Comparison of ENCODE assay signal across 8 mouse cellular contexts in the genomic region with DNA sequence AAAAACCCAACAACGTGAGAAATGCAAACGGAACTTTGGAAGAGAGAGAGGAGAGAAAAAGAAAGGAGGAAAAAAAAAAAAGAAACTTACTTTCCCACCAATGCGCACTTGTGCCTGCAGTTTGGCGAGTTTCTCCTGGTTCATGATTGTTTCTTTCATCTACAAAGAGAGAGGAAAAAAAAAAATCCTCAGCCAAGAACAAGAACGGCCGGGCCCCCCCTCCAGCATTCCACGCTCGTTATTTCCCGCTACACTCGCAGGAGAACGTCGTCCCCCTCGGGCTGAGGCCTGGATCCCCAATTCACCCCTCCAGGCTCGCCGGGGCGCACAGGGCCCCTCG. TPM values are rescaled to one million over a fixed set of nuclear protein-coding genes. Genes with fewer than 3 reads are reported as not detected.
A peak's percentile ranks its signal among the peaks of the same experiment; 100 is the strongest.
DNase-seq lines count a peak whose midpoint lies in the region; ATAC-seq and TF ChIP-seq lines count a peak whose summit lies in the region.

No protein-coding gene starts in this region.

- peak overlapping the region; percentile 94 for H3K4me3 ChIP-seq in lung, adult 2 months (replicated peaks; ENCODE audit: extremely low read depth, low read depth, low read length)
- H3K4me3 ChIP-seq in embryonic facial prominence, embryonic 10.5 days = peak overlapping the region; percentile 100
- peak overlapping the region; percentile 93 for H3K4me3 ChIP-seq in intestine, embryonic 14.5 days (ENCODE audit: low read depth, low read length)
- peak overlapping the region; percentile 85 for H3K4me3 ChIP-seq in neural tube, embryonic 12.5 days

- no peaks in the 10 kb centered on the region for H3K27me3 ChIP-seq in embryonic facial prominence, embryonic 10.5 days (replicated peaks; ENCODE audit: low read depth, poor library complexity, severe bottlenecking)
- H3K27me3 ChIP-seq in intestine, embryonic 14.5 days (replicated peaks; ENCODE audit: control insufficient read depth, insufficient read depth, low read length) = no peaks in the 10 kb centered on the region
- no peaks in the 10 kb centered on the region for H3K27me3 ChIP-seq in neural tube, embryonic 12.5 days (replicated peaks)

- peak overlapping the region; percentile 98 for H3K27ac ChIP-seq in embryonic facial prominence, embryonic 10.5 days (replicated peaks)
- H3K27ac ChIP-seq in intestine, embryonic 14.5 days (ENCODE audit: low read depth) = peak overlapping the region; percentile 91
- peak overlapping the region; percentile 67; the same call in 1 of the 2 replicates for H3K27ac ChIP-seq in neural tube, embryonic 12.5 days

- H3K9ac ChIP-seq in intestine, embryonic 14.5 days (ENCODE audit: low read length) = peak overlapping the region; percentile 97
- H3K9ac ChIP-seq in neural tube, embryonic 12.5 days = peak overlapping the region; percentile 94

- intact Hi-C loops in gastrocnemius, postnatal 36 days (cut with DNase I) = loop anchor here (5.0 kb wide), 1 partner anchor 54 kb away; a partner anchor contains a TSS

- no peak for TF ChIP-seq CTCF in lung, adult 2 months (IDR thresholded peaks at IDR 0.05; ENCODE audit: insufficient read depth, low read length)

- no peak for TF ChIP-seq POLR2A in lung, adult 2 months (IDR thresholded peaks at IDR 0.05; ENCODE audit: borderline replicate concordance, extremely low read depth, low read depth, low read length)

- H3K4me1 ChIP-seq in lung, adult 2 months (ENCODE audit: control insufficient read depth, insufficient read depth, low read length) = peaks cover 20% of the 10 kb centered on the region
- H3K4me1 ChIP-seq in embryonic facial prominence, embryonic 10.5 days = peaks cover 16% of the 10 kb centered on the region
- H3K4me1 ChIP-seq in intestine, embryonic 14.5 days (replicated peaks; ENCODE audit: control insufficient read depth, insufficient read depth, low read length) = peaks cover 11% of the 10 kb centered on the region
- H3K4me1 ChIP-seq in neural tube, embryonic 12.5 days = peaks cover 12% of the 10 kb centered on the region

- WGBS in lung, adult 2 months = under 1% methylated on average over 17 of the region's 17 CpGs
- under 1% methylated on average over 17 of the region's 17 CpGs for WGBS in embryonic facial prominence, embryonic 10.5 days
- 1% methylated on average over 16 of the region's 17 CpGs for WGBS in intestine, embryonic 14.5 days
- whole genome bisulfite sequencing in neural tube, embryonic 12.5 days = 0% methylated on average over 17 of the region's 17 CpGs

- H3K9me3 ChIP-seq in embryonic facial prominence, embryonic 10.5 days = no peaks in the 10 kb centered on the region
- no peaks in the 10 kb centered on the region for H3K9me3 ChIP-seq in intestine, embryonic 14.5 days (ENCODE audit: control insufficient read depth, low read length)
- no peaks in the 10 kb centered on the region for H3K9me3 ChIP-seq in neural tube, embryonic 12.5 days

- H3K4me2 ChIP-seq in intestine, embryonic 14.5 days (ENCODE audit: low read length) = peak overlapping the region; percentile 87
- peak overlapping the region; percentile 73 for H3K4me2 ChIP-seq in neural tube, embryonic 12.5 days (replicated peaks)

- no peak for DNase-seq in lung, adult 2 months
- no peak for DNase-seq in lung, postnatal 14 days
- DNase-seq in embryonic facial prominence, embryonic 10.5 days (ENCODE audit: low spot score) = no peak
- DNase-seq in intestine, embryonic 14.5 days (ENCODE audit: low spot score) = no peak
- no peak for DNase-seq in gastrocnemius, postnatal 36 days
- DNase-seq in layer of hippocampus, postnatal 25 days (ENCODE audit: extremely low spot score in 1 of 2, low spot score in 1 of 2) = no peak
- DNase-seq in T-cell, adult 2 months (ENCODE audit: low spot score) = no peak

- H3K36me3 ChIP-seq in embryonic facial prominence, embryonic 10.5 days (replicated peaks) = peaks cover 44% of the 10 kb centered on the region
- H3K36me3 ChIP-seq in intestine, embryonic 14.5 days (ENCODE audit: control insufficient read depth, insufficient read depth, low read length) = peaks cover 35% of the 10 kb centered on the region
- H3K36me3 ChIP-seq in neural tube, embryonic 12.5 days = peaks cover 28% of the 10 kb centered on the region

- ATAC-seq in intestine, embryonic 14.5 days (replicated peaks; ENCODE audit: low FRiP score, low TSS enrichment, low read depth) = no peak
- no peak for ATAC-seq in neural tube, embryonic 12.5 days (ENCODE audit: low FRiP score, low read depth)

RNA-seq across cellular contexts. Expression of a gene that starts 0.7 kb away (rescaled TPM):
- polyA plus RNA-seq in lung, adult 2 months (2012; rRNA removed) = 119 and 162 TPM in 2 replicates
- polyA plus RNA-seq in embryonic facial prominence, embryonic 10.5 days (2016; fragmentation: Nextera tagmentation; extraction: Ambion mirVana) = 764 and 773 TPM in 2 replicates
- polyA plus RNA-seq in intestine, embryonic 14.5 days (2014; fragmentation: Nextera tagmentation; extraction: Ambion mirVana) = 708 and 729 TPM in 2 replicates
- polyA plus RNA-seq in neural tube, embryonic 12.5 days (2016; fragmentation: Nextera tagmentation; extraction: Ambion mirVana) = 648 and 669 TPM in 2 replicates
- total RNA-seq in gastrocnemius, postnatal 36 days (2021) = 100 to 1,000 TPM; 186 to 222 TPM
- 100 to 1,000 TPM; 196 to 221 TPM for total RNA-seq in layer of hippocampus, postnatal 25 days (2021)

RNA-seq across cellular contexts. Expression of a gene that starts 36.4 kb away (rescaled TPM):
- 0.28 TPM in 1 of 2 replicates, not detected in the other for polyA plus RNA-seq in lung, adult 2 months (2012; rRNA removed)
- not detected in 2 replicates for polyA plus RNA-seq in embryonic facial prominence, embryonic 10.5 days (2016; fragmentation: Nextera tagmentation; extraction: Ambion mirVana)
- polyA plus RNA-seq in intestine, embryonic 14.5 days (2014; fragmentation: Nextera tagmentation; extraction: Ambion mirVana) = not detected in 2 replicates
- polyA plus RNA-seq in neural tube, embryonic 12.5 days (2016; fragmentation: Nextera tagmentation; extraction: Ambion mirVana) = not detected in 2 replicates
- not detected for total RNA-seq in gastrocnemius, postnatal 36 days (2021)
- not detected for total RNA-seq in layer of hippocampus, postnatal 25 days (2021)

RNA-seq across cellular contexts. Expression of a gene that starts 37.9 kb away (rescaled TPM):
- polyA plus RNA-seq in lung, adult 2 months (2012; rRNA removed) = 0.12 and 0.18 TPM in 2 replicates
- 3.7 and 4.3 TPM in 2 replicates for polyA plus RNA-seq in embryonic facial prominence, embryonic 10.5 days (2016; fragmentation: Nextera tagmentation; extraction: Ambion mirVana)
- not detected in 2 replicates for polyA plus RNA-seq in intestine, embryonic 14.5 days (2014; fragmentation: Nextera tagmentation; extraction: Ambion mirVana)
- 4.9 and 5.7 TPM in 2 replicates for polyA plus RNA-seq in neural tube, embryonic 12.5 days (2016; fragmentation: Nextera tagmentation; extraction: Ambion mirVana)
- under 1 TPM in 1 of 2 experiments, not detected in 1; 0.17 TPM for total RNA-seq in gastrocnemius, postnatal 36 days (2021)
- total RNA-seq in layer of hippocampus, postnatal 25 days (2021) = 1 to 10 TPM in 1 of 2 experiments, under 1 TPM in 1; 0.71 to 1.0 TPM

RNA-seq across cellular contexts. Expression of a gene that starts 53.2 kb away (rescaled TPM):
- polyA plus RNA-seq in lung, adult 2 months (2012; rRNA removed) = 10.9 and 11.8 TPM in 2 replicates
- polyA plus RNA-seq in embryonic facial prominence, embryonic 10.5 days (2016; fragmentation: Nextera tagmentation; extraction: Ambion mirVana) = 15.6 and 16.1 TPM in 2 replicates
- 26.4 and 29.0 TPM in 2 replicates for polyA plus RNA-seq in intestine, embryonic 14.5 days (2014; fragmentation: Nextera tagmentation; extraction: Ambion mirVana)
- polyA plus RNA-seq in neural tube, embryonic 12.5 days (2016; fragmentation: Nextera tagmentation; extraction: Ambion mirVana) = 41.4 and 46.1 TPM in 2 replicates
- total RNA-seq in gastrocnemius, postnatal 36 days (2021) = 10 to 100 TPM; 11.5 to 14.2 TPM
- total RNA-seq in layer of hippocampus, postnatal 25 days (2021) = 10 to 100 TPM; 49.8 to 51.0 TPM

RNA-seq across cellular contexts. Expression of a gene that starts 53.3 kb away (rescaled TPM):
- 4.2 and 6.8 TPM in 2 replicates for polyA plus RNA-seq in lung, adult 2 months (2012; rRNA removed)
- polyA plus RNA-seq in embryonic facial prominence, embryonic 10.5 days (2016; fragmentation: Nextera tagmentation; extraction: Ambion mirVana) = 52.6 and 55.2 TPM in 2 replicates
- 39.6 and 44.3 TPM in 2 replicates for polyA plus RNA-seq in intestine, embryonic 14.5 days (2014; fragmentation: Nextera tagmentation; extraction: Ambion mirVana)
- 33.6 and 34.9 TPM in 2 replicates for polyA plus RNA-seq in neural tube, embryonic 12.5 days (2016; fragmentation: Nextera tagmentation; extraction: Ambion mirVana)
- 1 to 10 TPM; 2.6 to 4.0 TPM for total RNA-seq in gastrocnemius, postnatal 36 days (2021)
- total RNA-seq in layer of hippocampus, postnatal 25 days (2021) = 10 to 100 TPM; 17.2 to 23.0 TPM
